Mouse (Mus musculus): ENCODE measurements at regions not wholly inside any gene's neighbourhood (a gene's known extent, or its start where the extent isn't known, plus 50 kb on each side); places are given as distances from the start of the nearest gene placed in this dataset.

- ATAC-seq (ENCODE audit: low FRiP score, low TSS enrichment): no peak
- Histone ChIP-seq H3K27me3 (ENCODE audit: control insufficient read depth, insufficient read depth, low read length) (no peaks in the 10 kb centered on the region), H3K36me3 (ENCODE audit: control insufficient read depth, insufficient read depth, low read length) (no peaks in the 10 kb centered on the region)
These were observed 150.8 kb upstream of the Lsm8 start for GRCm38 (mm10) chr6:18697536-18697935.

GRCm38 (mm10) chr6:18698989-18699728 is 149.2 kb upstream of the Lsm8 start:
- Histone ChIP-seq H3K27me3 (ENCODE audit: control insufficient read depth, insufficient read depth, low read length) (no peaks in the 10 kb centered on the region), H3K27ac (ENCODE audit: low read depth, low read length) (no peak overlapping the region)
- WGBS: 53% methylated on average over 4 of the region's 4 CpGs

More at GRCm38 (mm10) chr6:18697536-18697935, 150.8 kb upstream of the Lsm8 start:
- Histone ChIP-seq H3K4me2 (replicated peaks; ENCODE audit: low read depth, low read length) (no peak overlapping the region), H3K9ac (ENCODE audit: low read depth, low read length) (no peak overlapping the region), H3K4me1 (ENCODE audit: control insufficient read depth, insufficient read depth, low read length) (0 out of 2 replicates have a peak, but pooled peaks cover 3% of the 10 kb centered on the region), H3K4me3 (ENCODE audit: low read length) (no peak overlapping the region), H3K27ac (ENCODE audit: low read depth, low read length) (no peak overlapping the region), H3K9me3 (ENCODE audit: control insufficient read depth, low read length) (no peaks in the 10 kb centered on the region)
- WGBS: 59% methylated on average over 5 of the region's 5 CpGs

GRCm38 (mm10) chr6:18699729-18700386 is 148.5 kb upstream of the Lsm8 start:
- Histone ChIP-seq H3K4me2 (replicated peaks; ENCODE audit: low read depth, low read length) (no peak overlapping the region), H3K36me3 (ENCODE audit: control insufficient read depth, insufficient read depth, low read length) (no peaks in the 10 kb centered on the region), H3K4me1 (ENCODE audit: control insufficient read depth, insufficient read depth, low read length) (0 out of 2 replicates have a peak, but pooled peaks cover 3% of the 10 kb centered on the region), H3K27me3 (ENCODE audit: control insufficient read depth, insufficient read depth, low read length) (no peaks in the 10 kb centered on the region), H3K9me3 (ENCODE audit: control insufficient read depth, low read length) (no peaks in the 10 kb centered on the region), H3K27ac (ENCODE audit: low read depth, low read length) (no peak overlapping the region), H3K9ac (ENCODE audit: low read depth, low read length) (no peak overlapping the region), H3K4me3 (ENCODE audit: low read length) (no peak overlapping the region)
- 17% methylated on average over 12 of the region's 12 CpGs for WGBS
- no peak for ATAC-seq (ENCODE audit: low FRiP score, low TSS enrichment)

More at GRCm38 (mm10) chr6:18698989-18699728, 149.2 kb upstream of the Lsm8 start:
- no peak for ATAC-seq (ENCODE audit: low FRiP score, low TSS enrichment)
- Histone ChIP-seq H3K9ac (ENCODE audit: low read depth, low read length) (no peak overlapping the region), H3K4me1 (ENCODE audit: control insufficient read depth, insufficient read depth, low read length) (0 out of 2 replicates have a peak, but pooled peaks cover 3% of the 10 kb centered on the region), H3K9me3 (ENCODE audit: control insufficient read depth, low read length) (no peaks in the 10 kb centered on the region), H3K4me3 (ENCODE audit: low read length) (no peak overlapping the region), H3K4me2 (replicated peaks; ENCODE audit: low read depth, low read length) (no peak overlapping the region), H3K36me3 (ENCODE audit: control insufficient read depth, insufficient read depth, low read length) (no peaks in the 10 kb centered on the region)

GRCm38 (mm10) chr6:18710763-18711162 is 137.6 kb upstream of the Lsm8 start:
- Histone ChIP-seq H3K36me3 (ENCODE audit: control insufficient read depth, insufficient read depth, low read length) (no peaks in the 10 kb centered on the region), H3K9me3 (ENCODE audit: control insufficient read depth, low read length) (no peaks in the 10 kb centered on the region), H3K27ac (ENCODE audit: low read depth, low read length) (no peak overlapping the region), H3K4me1 (ENCODE audit: control insufficient read depth, insufficient read depth, low read length) (no peaks in the 10 kb centered on the region), H3K27me3 (ENCODE audit: control insufficient read depth, insufficient read depth, low read length) (no peaks in the 10 kb centered on the region), H3K9ac (ENCODE audit: low read depth, low read length) (no peak overlapping the region), H3K4me3 (ENCODE audit: low read length) (no peak overlapping the region), H3K4me2 (replicated peaks; ENCODE audit: low read depth, low read length) (no peak overlapping the region)
- WGBS: 94% methylated on average over 1 of the region's 1 CpGs
- no peak for ATAC-seq (ENCODE audit: low FRiP score, low TSS enrichment)

GRCm38 (mm10) chr6:18748859-18749258 is 99.5 kb upstream of the Lsm8 start:
- H3K4me3 ChIP-seq (ENCODE audit: low read length): no peak overlapping the region
- no peaks in the 10 kb centered on the region for H3K9me3 ChIP-seq (ENCODE audit: control insufficient read depth, low read length)
- no peak overlapping the region for H3K4me2 ChIP-seq (replicated peaks; ENCODE audit: low read depth, low read length)
- H3K27ac ChIP-seq (ENCODE audit: low read depth, low read length): no peak overlapping the region
- H3K9ac ChIP-seq (ENCODE audit: low read depth, low read length): no peak overlapping the region
- no peaks in the 10 kb centered on the region for H3K36me3 ChIP-seq (ENCODE audit: control insufficient read depth, insufficient read depth, low read length)
- no peaks in the 10 kb centered on the region for H3K4me1 ChIP-seq (ENCODE audit: control insufficient read depth, insufficient read depth, low read length)
- no peaks in the 10 kb centered on the region for H3K27me3 ChIP-seq (ENCODE audit: control insufficient read depth, insufficient read depth, low read length)
- no peak for ATAC-seq (ENCODE audit: low FRiP score, low TSS enrichment)
- WGBS: 75% methylated on average over 2 of the region's 2 CpGs

- H3K36me3 ChIP-seq (ENCODE audit: control insufficient read depth, insufficient read depth, low read length): no peaks in the 10 kb centered on the region
- H3K27me3 ChIP-seq (ENCODE audit: control insufficient read depth, insufficient read depth, low read length): no peaks in the 10 kb centered on the region
- H3K9me3 ChIP-seq (ENCODE audit: control insufficient read depth, low read length): no peaks in the 10 kb centered on the region
- H3K4me3 ChIP-seq (ENCODE audit: low read length): no peak overlapping the region
- H3K4me2 ChIP-seq (replicated peaks; ENCODE audit: low read depth, low read length): no peak overlapping the region
- no peaks in the 10 kb centered on the region for H3K4me1 ChIP-seq (ENCODE audit: control insufficient read depth, insufficient read depth, low read length)
- no peak overlapping the region for H3K27ac ChIP-seq (ENCODE audit: low read depth, low read length)
- WGBS: 96% methylated on average over 2 of the region's 2 CpGs
- no peak overlapping the region for H3K9ac ChIP-seq (ENCODE audit: low read depth, low read length)
- no peak for ATAC-seq (ENCODE audit: low FRiP score, low TSS enrichment)
These were observed 83.8 kb upstream of the Lsm8 start for GRCm38 (mm10) chr6:18764536-18764935.

- H3K9me3 ChIP-seq (ENCODE audit: control insufficient read depth, low read length): no peaks in the 10 kb centered on the region
- no peak overlapping the region for H3K9ac ChIP-seq (ENCODE audit: low read depth, low read length)
- no peaks in the 10 kb centered on the region for H3K4me1 ChIP-seq (ENCODE audit: control insufficient read depth, insufficient read depth, low read length)
- 79% methylated on average over 4 of the region's 4 CpGs for WGBS
- H3K36me3 ChIP-seq (ENCODE audit: control insufficient read depth, insufficient read depth, low read length): no peaks in the 10 kb centered on the region
- H3K4me2 ChIP-seq (replicated peaks; ENCODE audit: low read depth, low read length): no peak overlapping the region
- H3K27me3 ChIP-seq (ENCODE audit: control insufficient read depth, insufficient read depth, low read length): no peaks in the 10 kb centered on the region
- H3K27ac ChIP-seq (ENCODE audit: low read depth, low read length): no peak overlapping the region
- ATAC-seq (ENCODE audit: low FRiP score, low TSS enrichment): no peak
- H3K4me3 ChIP-seq (ENCODE audit: low read length): no peak overlapping the region
These were observed 53.0 kb upstream of the Lsm8 start for GRCm38 (mm10) chr6:18795390-18795789.

GRCm38 (mm10) chr6:18795847-18796246 is 52.5 kb upstream of the Lsm8 start:
- Histone ChIP-seq H3K4me2 (replicated peaks; ENCODE audit: low read depth, low read length) (no peak overlapping the region), H3K9ac (ENCODE audit: low read depth, low read length) (no peak overlapping the region), H3K27ac (ENCODE audit: low read depth, low read length) (no peak overlapping the region), H3K4me3 (ENCODE audit: low read length) (no peak overlapping the region), H3K4me1 (ENCODE audit: control insufficient read depth, insufficient read depth, low read length) (no peaks in the 10 kb centered on the region), H3K9me3 (ENCODE audit: control insufficient read depth, low read length) (no peaks in the 10 kb centered on the region), H3K27me3 (ENCODE audit: control insufficient read depth, insufficient read depth, low read length) (no peaks in the 10 kb centered on the region), H3K36me3 (ENCODE audit: control insufficient read depth, insufficient read depth, low read length) (no peaks in the 10 kb centered on the region)
- WGBS: 54% methylated on average over 1 of the region's 1 CpGs
- no peak for ATAC-seq (ENCODE audit: low FRiP score, low TSS enrichment)

- H3K27ac ChIP-seq (ENCODE audit: low read depth, low read length): no peak overlapping the region
- no peak overlapping the region for H3K4me2 ChIP-seq (replicated peaks; ENCODE audit: low read depth, low read length)
- H3K9ac ChIP-seq (ENCODE audit: low read depth, low read length): no peak overlapping the region
- H3K27me3 ChIP-seq (ENCODE audit: control insufficient read depth, insufficient read depth, low read length): no peaks in the 10 kb centered on the region
- no peak overlapping the region for H3K4me3 ChIP-seq (ENCODE audit: low read length)
- no peaks in the 10 kb centered on the region for H3K36me3 ChIP-seq (ENCODE audit: control insufficient read depth, insufficient read depth, low read length)
- no peaks in the 10 kb centered on the region for H3K9me3 ChIP-seq (ENCODE audit: control insufficient read depth, low read length)
- ATAC-seq (ENCODE audit: low FRiP score, low TSS enrichment): no peak
- H3K4me1 ChIP-seq (ENCODE audit: control insufficient read depth, insufficient read depth, low read length): no peaks in the 10 kb centered on the region
These were observed 51.8 kb upstream of the Lsm8 start for GRCm38 (mm10) chr6:18796540-18796939.
